Mouse (Mus musculus): Measurements from ENCODE around the gene Slc4a8. TPM values are rescaled to one million over a fixed set of nuclear protein-coding genes. Genes with fewer than 3 reads are reported as not detected.

Slc4a8 gene
- polyA plus RNA-seq, 1 experiment from 2014 or later: 10.0 TPM

DNA sequence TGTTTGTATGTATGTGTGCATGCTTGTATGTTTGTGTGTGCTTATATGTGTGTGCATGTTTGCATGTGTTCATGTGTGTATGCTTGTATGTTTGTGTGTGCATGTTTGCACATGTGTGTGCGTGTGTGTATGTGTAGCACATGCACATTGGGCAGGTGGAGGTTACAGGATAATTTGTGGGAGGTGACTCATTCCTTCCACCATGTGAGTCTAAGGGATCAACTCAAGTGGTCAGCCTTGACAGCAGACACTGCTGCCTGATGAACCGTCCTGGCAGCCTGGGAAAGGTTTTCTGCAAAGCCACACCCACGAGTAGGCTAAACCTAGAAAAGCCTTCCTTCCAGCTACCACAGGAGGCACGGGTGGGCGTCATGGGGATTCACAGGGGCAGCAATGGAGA, 99.3 kb downstream of the Slc4a8 start:
- H3K36me3 ChIP-seq: no peaks in the 10 kb centered on the region
- no peaks in the 10 kb centered on the region for H3K4me1 ChIP-seq (replicated peaks)
- H3K27ac ChIP-seq: no peak overlapping the region
- H3K4me3 ChIP-seq: no peak overlapping the region
- WGBS: 44% methylated on average over 5 of the region's 5 CpGs
- no peaks in the 10 kb centered on the region for H3K27me3 ChIP-seq (ENCODE audit: insufficient read depth, poor library complexity, severe bottlenecking)
- DNase-seq (ENCODE audit: low spot score): no peak
- peaks cover 3% of the 10 kb centered on the region; the same call in 1 of the 2 replicates for H3K9me3 ChIP-seq

DNA sequence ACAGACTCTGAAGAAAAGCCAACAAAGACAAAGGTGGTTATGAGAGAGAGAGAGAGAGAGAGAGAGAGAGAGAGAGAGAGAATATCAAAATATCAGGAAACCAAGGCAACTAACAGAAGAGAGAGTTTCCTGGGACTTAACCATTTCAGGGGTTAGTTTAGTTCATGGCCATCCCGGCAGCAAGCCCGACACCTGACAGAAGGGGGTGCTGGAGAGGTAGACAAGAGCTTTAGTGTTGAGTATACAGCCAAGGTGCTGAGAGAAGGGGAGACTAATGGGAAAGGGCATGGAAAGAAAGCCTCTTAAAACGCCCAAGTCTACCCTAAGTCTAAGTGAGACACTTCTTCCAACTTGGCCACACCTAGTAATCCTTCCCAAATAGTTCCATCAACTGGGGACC, 104.0 kb downstream of the Slc4a8 start:
- no peak for DNase-seq (ENCODE audit: low spot score)
- WGBS: 50% methylated on average over 3 of the region's 3 CpGs
- peaks cover 8% of the 10 kb centered on the region; the same call in 1 of the 2 replicates for H3K9me3 ChIP-seq
- no peaks in the 10 kb centered on the region for H3K36me3 ChIP-seq
- no peak overlapping the region for H3K27ac ChIP-seq
- H3K4me3 ChIP-seq: no peak overlapping the region
- H3K4me1 ChIP-seq (replicated peaks): peaks cover 7% of the 10 kb centered on the region
- H3K27me3 ChIP-seq (ENCODE audit: insufficient read depth, poor library complexity, severe bottlenecking): peaks cover 20% of the 10 kb centered on the region

- 79% methylated on average over 7 of the region's 7 CpGs for WGBS
- peaks cover 54% of the 10 kb centered on the region for H3K27me3 ChIP-seq (ENCODE audit: insufficient read depth, poor library complexity, severe bottlenecking)
- no peaks in the 10 kb centered on the region for H3K36me3 ChIP-seq
- no peak for DNase-seq (ENCODE audit: low spot score)
- H3K4me3 ChIP-seq: peak within 1 kb of the TSS; percentile 86
- H3K27ac ChIP-seq: peak within 1 kb of the TSS; percentile 77; the same call in 1 of the 2 replicates
- peaks cover 8% of the 10 kb centered on the region; the same call in 1 of the 2 replicates for H3K9me3 ChIP-seq
- peaks cover 30% of the 10 kb centered on the region for H3K4me1 ChIP-seq (replicated peaks)
Observed at GRCm38 (mm10) chr15:100869558-100869957, 108.0 kb downstream of the Slc4a8 start, which contains the start of gene Scn8a. Gene Scn8a (plus strand): TSS chr15:100869858.

- peak overlapping the region; percentile 77; the same call in 1 of the 2 replicates for H3K27ac ChIP-seq
Observed at GRCm38 (mm10) chr15:100870001-100870774, 108.6 kb downstream of the Slc4a8 start.

DNA sequence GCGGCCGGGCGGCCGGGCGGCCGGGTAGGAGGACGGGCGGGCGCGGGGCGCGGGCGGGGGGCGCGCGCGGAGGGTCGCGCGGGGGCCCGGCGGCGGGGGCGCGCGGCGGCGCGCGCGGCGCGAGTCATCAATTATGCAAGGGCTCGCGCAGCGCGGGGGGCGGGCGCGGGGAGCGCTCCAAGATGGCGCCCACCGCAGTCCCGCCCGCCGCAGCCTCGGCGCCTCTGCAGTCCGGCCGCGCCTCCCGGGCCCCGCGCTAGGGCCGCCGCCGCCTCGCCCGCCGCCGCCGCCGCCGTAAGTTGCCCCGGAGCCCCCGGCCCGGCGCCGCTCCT, 109.2 kb downstream of the Slc4a8 start:
- Histone ChIP-seq H3K27me3 (ENCODE audit: insufficient read depth, poor library complexity, severe bottlenecking) (peaks cover 54% of the 10 kb centered on the region), H3K36me3 (no peaks in the 10 kb centered on the region), H3K4me3 (peak overlapping the region; percentile 86), H3K9me3 (peaks cover 4% of the 10 kb centered on the region; the same call in 1 of the 2 replicates), H3K4me1 (replicated peaks) (peaks cover 30% of the 10 kb centered on the region), H3K27ac (peak overlapping the region; percentile 95)
- DNase-seq (ENCODE audit: low spot score): peak; percentile 64
- 6% methylated on average over 67 of the region's 69 CpGs for WGBS

More at GRCm38 (mm10) chr15:100870001-100870774, 108.6 kb downstream of the Slc4a8 start:
- peak; percentile 78 for DNase-seq (ENCODE audit: low spot score)
- peak overlapping the region; percentile 86 for H3K4me3 ChIP-seq
- peaks cover 8% of the 10 kb centered on the region; the same call in 1 of the 2 replicates for H3K9me3 ChIP-seq
- H3K27me3 ChIP-seq (ENCODE audit: insufficient read depth, poor library complexity, severe bottlenecking): peaks cover 54% of the 10 kb centered on the region
- 3% methylated on average over 62 of the region's 66 CpGs for WGBS
- H3K4me1 ChIP-seq (replicated peaks): peaks cover 30% of the 10 kb centered on the region
- no peaks in the 10 kb centered on the region for H3K36me3 ChIP-seq

DNA sequence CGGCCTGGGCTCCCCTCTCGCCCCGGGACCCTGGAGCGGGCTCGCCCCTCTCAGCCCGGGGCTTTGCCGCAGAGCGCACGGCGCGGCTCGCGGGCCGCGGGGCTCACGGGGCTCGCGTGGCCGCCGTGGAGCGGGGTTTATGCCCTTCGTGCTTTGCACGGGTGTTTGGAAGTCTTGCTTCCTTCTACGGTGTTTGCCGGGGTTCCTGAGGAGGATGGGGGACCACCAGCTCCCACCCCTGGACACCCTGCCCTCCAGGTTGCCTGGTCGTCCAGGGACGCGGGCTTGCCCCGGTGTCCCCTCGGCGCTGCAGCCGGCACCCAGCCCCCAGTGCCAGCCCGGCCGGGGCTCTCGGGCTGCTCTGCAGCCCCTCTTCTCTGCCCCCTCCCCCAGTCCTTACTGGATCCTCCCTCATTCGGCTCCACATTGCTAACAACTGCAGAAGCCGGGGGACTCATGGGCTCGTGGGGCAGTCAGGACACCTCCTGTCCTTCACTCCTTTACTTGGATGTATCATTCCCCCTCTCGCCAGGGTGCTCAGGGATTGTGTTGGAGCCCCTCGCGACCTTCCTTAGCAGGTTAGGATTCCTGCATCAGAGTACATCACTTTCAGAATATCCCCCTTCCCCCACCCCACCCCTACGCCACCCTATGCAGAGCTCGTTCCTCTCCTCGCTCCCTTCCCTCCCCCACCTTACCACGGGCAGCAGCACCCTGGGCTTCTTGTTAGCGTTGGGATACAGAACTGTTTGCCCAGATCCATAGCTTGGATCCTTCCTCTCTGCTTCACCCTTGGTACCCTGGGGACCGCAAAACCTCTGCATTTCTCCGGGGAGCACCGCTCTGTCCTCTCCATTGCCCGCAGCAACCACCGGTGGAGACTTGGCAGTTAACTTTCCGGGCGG, 109.8 kb downstream of the Slc4a8 start:
- Histone ChIP-seq H3K9me3 (0 out of 2 replicates have a peak, but pooled peaks cover 2% of the 10 kb centered on the region), H3K4me1 (replicated peaks) (peaks cover 30% of the 10 kb centered on the region), H3K27me3 (ENCODE audit: insufficient read depth, poor library complexity, severe bottlenecking) (peaks cover 54% of the 10 kb centered on the region), H3K4me3 (peak overlapping the region; percentile 86), H3K36me3 (no peaks in the 10 kb centered on the region), H3K27ac (peak overlapping the region; percentile 95)
- under 1% methylated on average over 53 of the region's 53 CpGs for WGBS
- peak; percentile 60 for DNase-seq (ENCODE audit: low spot score)

DNA sequence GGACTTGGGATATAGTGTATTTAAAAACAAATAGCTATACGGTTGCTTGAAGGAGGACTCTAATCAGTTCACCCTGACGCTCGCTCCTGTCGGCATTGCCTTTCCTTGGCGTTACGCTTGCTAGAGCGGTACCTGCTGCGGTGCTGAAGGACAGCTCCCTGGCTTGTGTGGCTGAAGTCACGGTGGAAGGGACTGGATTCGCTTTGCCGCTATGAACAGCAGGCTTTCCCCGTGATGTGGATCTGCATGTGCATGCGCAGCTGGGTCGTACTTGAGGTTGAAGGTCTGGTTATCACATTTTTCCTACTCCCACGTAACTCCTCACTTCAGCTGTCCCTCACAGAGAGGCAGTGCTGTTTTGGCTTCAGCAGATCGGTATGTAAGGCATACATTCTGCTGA, 111.6 kb downstream of the Slc4a8 start:
- no peak overlapping the region for H3K27ac ChIP-seq
- peaks cover 53% of the 10 kb centered on the region for H3K27me3 ChIP-seq (ENCODE audit: insufficient read depth, poor library complexity, severe bottlenecking)
- H3K4me3 ChIP-seq: peak overlapping the region; percentile 20
- WGBS: 3% methylated on average over 16 of the region's 16 CpGs
- peaks cover 30% of the 10 kb centered on the region for H3K4me1 ChIP-seq (replicated peaks)
- H3K36me3 ChIP-seq: no peaks in the 10 kb centered on the region
- peak; percentile 83 for DNase-seq (ENCODE audit: low spot score)
- H3K9me3 ChIP-seq: no peaks in the 10 kb centered on the region

Other genes with a start within 250 kb of the Slc4a8 start
- gene Tfcp2, start 209.7 kb upstream of the Slc4a8 start, polyA plus RNA-seq (2016; fragmentation: Nextera tagmentation; extraction: Ambion mirVana): 34.6 and 36.9 TPM in 2 replicates
- 4.5 and 9.8 TPM in 2 replicates for gene Pou6f1, start 161.8 kb upstream of the Slc4a8 start, polyA plus RNA-seq (2016; fragmentation: Nextera tagmentation; extraction: Ambion mirVana)
- gene Dazap2, start 146.4 kb upstream of the Slc4a8 start, polyA plus RNA-seq (2016; fragmentation: Nextera tagmentation; extraction: Ambion mirVana): 231 and 240 TPM in 2 replicates
- gene Smagp, start 124.8 kb upstream of the Slc4a8 start, polyA plus RNA-seq (2016; fragmentation: Nextera tagmentation; extraction: Ambion mirVana): 5.7 and 6.5 TPM in 2 replicates
- gene Bin2, start 92.2 kb upstream of the Slc4a8 start, polyA plus RNA-seq (2016; fragmentation: Nextera tagmentation; extraction: Ambion mirVana): 4.0 and 4.5 TPM in 2 replicates
- 1.6 and 2.8 TPM in 2 replicates for gene Cela1, start 73.8 kb upstream of the Slc4a8 start, polyA plus RNA-seq (2016; fragmentation: Nextera tagmentation; extraction: Ambion mirVana)
- gene Galnt6, start 32.4 kb upstream of the Slc4a8 start, polyA plus RNA-seq (2016; fragmentation: Nextera tagmentation; extraction: Ambion mirVana): 0.05 and 0.11 TPM in 2 replicates
- gene Scn8a, start 108.1 kb downstream of the Slc4a8 start, polyA plus RNA-seq (2016; fragmentation: Nextera tagmentation; extraction: Ambion mirVana): 15.2 and 15.7 TPM in 2 replicates

All from hindbrain, embryonic 10.5 days (tissue).